Mouse (Mus musculus) bone marrow macrophage, adult 2 months (primary cell): Measurements from ENCODE around the gene Ppil6. TPM values are rescaled to one million over a fixed set of nuclear protein-coding genes. Genes with fewer than 3 reads are reported as not detected.

Source experiments
- H3K27ac ChIP-seq: 2 replicates; pipeline ENCODE4 v1.5.1; 2012; ENCODE audit warnings: low read depth, low read length; ENCODE audit not compliant: insufficient read depth
- H3K4me1 ChIP-seq: 2 replicates; pipeline ENCODE4 v1.6.1; 2012; ENCODE audit warnings: low read length; ENCODE audit not compliant: control insufficient read depth, insufficient read depth
- H3K4me3 ChIP-seq: 2 replicates; pipeline ENCODE4 v1.5.1; 2012; ENCODE audit warnings: mild to moderate bottlenecking, low read length, moderate library complexity; ENCODE audit not compliant: insufficient read depth
- CTCF ChIP-seq: IDR thresholded peaks from 2 replicates; pipeline ENCODE4 v1.5.1; 2012; ENCODE audit warnings: low read depth, mild to moderate bottlenecking, low read length, moderate library complexity
- POLR2A ChIP-seq: IDR thresholded peaks from 2 replicates; pipeline ENCODE4 v1.6.1; 2012; ENCODE audit warnings: mild to moderate bottlenecking, low read depth, low read length, borderline replicate concordance
- polyA plus RNA-seq: library from polyadenylated mRNA; stranded (reverse); fragments of >200 nt; gene quantifications from 2 replicates; pipeline ENCODE4 v1.2.4, GENCODE M21; 2012; ENCODE audit not compliant: missing spikeins, insufficient read depth, insufficient read length

Gene Ppil6
- polyA plus RNA-seq, 1 experiment, result not detected

- peak overlapping the region; percentile 77 for H3K27ac ChIP-seq
- TF ChIP-seq POLR2A (no peak), CTCF (no peak)
- H3K4me1 ChIP-seq, result peaks cover 33% of the 10 kb centered on the region
- peak overlapping the region; percentile 62 for H3K4me3 ChIP-seq
These were observed 12.7 kb upstream of the Ppil6 start for GRCm38 (mm10) chr10:41477278-41478181.

GRCm38 (mm10) chr10:41479961-41480360 lies 10.3 kb upstream of the Ppil6 start:
- Histone ChIP-seq H3K4me1 (peaks cover 13% of the 10 kb centered on the region), H3K4me3 (no peak overlapping the region), H3K27ac (no peak overlapping the region)
- TF ChIP-seq CTCF, result no peak
- TF ChIP-seq POLR2A, result no peak

- Histone ChIP-seq H3K4me3 (no peak overlapping the region), H3K27ac (no peak overlapping the region), H3K4me1 (peaks cover 3% of the 10 kb centered on the region; the same call in 1 of the 2 replicates)
- no peak for TF ChIP-seq POLR2A
- TF ChIP-seq CTCF, result no peak
These were observed 9.0 kb upstream of the Ppil6 start for GRCm38 (mm10) chr10:41480938-41481880.

GRCm38 (mm10) chr10:41482446-41482845 lies 7.8 kb upstream of the Ppil6 start:
- Histone ChIP-seq H3K27ac (no peak overlapping the region), H3K4me3 (no peak overlapping the region), H3K4me1 (peaks cover 3% of the 10 kb centered on the region; the same call in 1 of the 2 replicates)
- no peak for TF ChIP-seq CTCF
- TF ChIP-seq POLR2A, result no peak

GRCm38 (mm10) chr10:41485778-41486177 lies 4.5 kb upstream of the Ppil6 start:
- TF ChIP-seq CTCF, result no peak
- Histone ChIP-seq H3K27ac (no peak overlapping the region), H3K4me1 (peaks cover 11% of the 10 kb centered on the region), H3K4me3 (no peak overlapping the region)

DNA sequence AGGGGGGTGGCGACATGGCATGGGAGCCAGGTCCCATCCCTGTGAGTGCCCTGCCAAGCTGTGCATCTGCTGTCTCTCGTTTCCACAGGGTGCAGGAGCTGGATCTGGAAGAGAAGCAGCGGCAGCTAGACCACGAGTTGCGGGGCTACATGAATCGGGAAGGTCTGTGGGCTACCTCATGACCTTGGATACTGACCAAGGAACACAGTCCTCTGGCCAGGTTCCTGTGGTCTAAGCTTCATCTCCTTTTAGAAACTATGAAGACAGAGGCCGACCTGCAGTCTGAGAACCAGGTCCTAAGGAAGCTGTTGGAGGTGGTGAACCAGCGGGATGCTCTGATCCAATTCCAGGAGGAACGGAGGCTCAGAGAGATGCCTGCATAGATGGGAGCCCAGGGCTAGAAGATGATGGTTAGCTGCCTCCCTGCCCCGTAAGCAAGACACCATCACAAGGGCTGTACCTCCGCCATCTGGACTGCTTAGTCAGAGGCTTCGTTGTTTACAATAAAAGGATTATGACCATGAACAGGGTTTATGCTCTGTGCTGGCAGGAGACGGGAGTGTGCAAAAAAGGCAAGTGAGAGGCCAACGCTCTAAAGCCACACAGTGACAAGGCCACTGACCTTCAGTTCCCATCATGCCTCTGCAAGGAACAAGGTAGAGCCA lies 3.6 kb upstream of the Ppil6 start:
- no peak overlapping the region for H3K27ac ChIP-seq
- TF ChIP-seq POLR2A, result no peak
- no peak for TF ChIP-seq CTCF
- no peak overlapping the region for H3K4me3 ChIP-seq
- H3K4me1 ChIP-seq, result peaks cover 11% of the 10 kb centered on the region

DNA sequence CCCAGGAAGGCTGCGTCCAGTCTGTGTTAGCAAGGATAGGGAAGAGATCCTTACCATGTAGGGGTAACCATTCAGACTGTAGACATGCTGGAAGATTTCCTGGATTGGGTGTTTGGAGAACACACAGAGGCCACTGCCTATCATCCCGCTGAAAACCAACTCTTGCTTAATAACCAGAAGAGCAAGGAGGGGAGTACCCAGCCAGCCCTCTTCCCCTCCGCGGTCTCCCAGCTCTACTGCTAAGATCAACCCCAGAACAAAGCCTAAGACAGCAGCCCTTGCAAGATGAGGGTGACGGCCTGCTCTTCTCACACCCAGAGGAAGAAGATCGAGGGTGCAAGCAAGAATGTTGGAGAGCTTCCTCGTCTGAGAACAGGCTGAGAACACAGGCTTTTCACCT lies 1.4 kb upstream of the Ppil6 start:
- Histone ChIP-seq H3K4me3 (peak overlapping the region; percentile 74), H3K27ac (no peak overlapping the region), H3K4me1 (peaks cover 11% of the 10 kb centered on the region)
- TF ChIP-seq CTCF (no peak), POLR2A (no peak)

- no peak for TF ChIP-seq POLR2A
- no peak; the same call in 1 of the 2 replicates for TF ChIP-seq CTCF
- Histone ChIP-seq H3K4me1 (peaks cover 11% of the 10 kb centered on the region), H3K27ac (no peak overlapping the region), H3K4me3 (peak overlapping the region; percentile 74)
These were observed 945 bp upstream of the Ppil6 start for GRCm38 (mm10) chr10:41489294-41489693.

DNA sequence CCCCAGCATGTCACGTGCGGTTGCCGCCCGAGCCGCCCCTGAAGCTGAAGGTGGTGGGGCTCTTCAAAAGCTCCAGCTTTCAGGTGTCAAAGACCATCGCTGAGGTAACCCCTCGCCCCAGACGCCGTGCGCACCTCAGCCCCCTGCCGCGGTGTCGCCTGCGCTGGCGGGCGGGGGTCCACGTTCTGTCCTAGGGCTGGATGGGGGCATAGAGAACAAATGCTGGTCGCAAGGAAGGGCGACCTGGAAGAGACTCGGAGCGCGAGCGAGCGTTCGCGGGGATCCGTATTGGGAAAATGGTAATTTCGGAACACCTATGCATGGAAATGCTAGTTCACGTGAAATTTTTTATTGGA lies 257 bp downstream of the Ppil6 start:
- peak overlapping the region; percentile 74 for H3K4me3 ChIP-seq
- TF ChIP-seq POLR2A (no peak), CTCF (no peak)
- H3K27ac ChIP-seq, result no peak overlapping the region
- H3K4me1 ChIP-seq, result peaks cover 11% of the 10 kb centered on the region

GRCm38 (mm10) chr10:41491111-41491510 lies 872 bp downstream of the Ppil6 start:
- Histone ChIP-seq H3K4me3 (no peak overlapping the region), H3K27ac (no peak overlapping the region), H3K4me1 (peaks cover 11% of the 10 kb centered on the region)
- TF ChIP-seq CTCF (no peak), POLR2A (no peak)
